Mouse (Mus musculus) hindbrain, embryonic 13.5 days (tissue): ENCODE measurements around the gene Trim25. TPM values are rescaled to one million over a fixed set of nuclear protein-coding genes. Genes with fewer than 3 reads are reported as not detected.

Source experiments
- polyA plus RNA-seq: library from polyadenylated mRNA; unstranded; fragments of >200 nt; fragmentation: Nextera tagmentation; extraction: Ambion mirVana; gene quantifications from 2 replicates; pipeline ENCODE4 v1.2.1, GENCODE M21; 2015

The Trim25 gene
- polyA plus RNA-seq, 1 experiment from 2014 or later = 4.6 TPM

Other genes starting within 250 kb of the Trim25 start
- gene Akap1, start 134.8 kb upstream of the Trim25 start, polyA plus RNA-seq = 26.9 and 28.6 TPM in 2 replicates
- gene Scpep1, start 43.9 kb upstream of the Trim25 start, polyA plus RNA-seq = 24.5 and 26.0 TPM in 2 replicates
- not detected in 2 replicates for gene Elobl, start 32.4 kb upstream of the Trim25 start, polyA plus RNA-seq
- 26.7 and 27.3 TPM in 2 replicates for gene Coil, start 29.1 kb upstream of the Trim25 start, polyA plus RNA-seq
- 14.8 and 15.6 TPM in 2 replicates for gene Dgke, start 67.5 kb downstream of the Trim25 start, polyA plus RNA-seq
- gene Gm525, start 74.5 kb downstream of the Trim25 start, polyA plus RNA-seq = not detected in 2 replicates